Mouse (Mus musculus): ENCODE measurements at regions not wholly inside any gene's neighbourhood (a gene's known extent, or its start where the extent isn't known, plus 50 kb on each side); places are given as distances from the start of the nearest gene placed in this dataset.

- Histone ChIP-seq H3K4me3 (no peak overlapping the region), H3K27ac (replicated peaks) (0 out of 2 replicates have a peak overlapping the region, but pooled peaks have one; percentile 48)
- WGBS = 45% methylated on average over 15 of the region's 15 CpGs
These were observed 112.3 kb upstream of the Snx19 start for GRCm38 (mm10) chr9:30314355-30315171.

GRCm38 (mm10) chr9:30315172-30315644, 111.7 kb upstream of the Snx19 start:
- no peaks in the 10 kb centered on the region for H3K36me3 ChIP-seq
- H3K9me3 ChIP-seq = no peaks in the 10 kb centered on the region
- H3K4me3 ChIP-seq = no peak overlapping the region
- H3K4me2 ChIP-seq (replicated peaks) = no peak overlapping the region
- H3K4me1 ChIP-seq = peaks cover 12% of the 10 kb centered on the region
- no peak overlapping the region for H3K9ac ChIP-seq (replicated peaks)
- ATAC-seq (replicated peaks) = no peak; the same call in 1 of the 2 replicates
- no peaks in the 10 kb centered on the region for H3K27me3 ChIP-seq
- 0 out of 2 replicates have a peak overlapping the region, but pooled peaks have one; percentile 48 for H3K27ac ChIP-seq (replicated peaks)
- WGBS = 38% methylated on average over 6 of the region's 6 CpGs

More at GRCm38 (mm10) chr9:30314355-30315171, 112.3 kb upstream of the Snx19 start:
- H3K4me1 ChIP-seq = peaks cover 12% of the 10 kb centered on the region
- peak; percentile 74 for ATAC-seq (replicated peaks)
- H3K36me3 ChIP-seq = no peaks in the 10 kb centered on the region
- H3K27me3 ChIP-seq = no peaks in the 10 kb centered on the region
- H3K9me3 ChIP-seq = no peaks in the 10 kb centered on the region
- H3K9ac ChIP-seq (replicated peaks) = no peak overlapping the region
- no peak overlapping the region for H3K4me2 ChIP-seq (replicated peaks)

DNA sequence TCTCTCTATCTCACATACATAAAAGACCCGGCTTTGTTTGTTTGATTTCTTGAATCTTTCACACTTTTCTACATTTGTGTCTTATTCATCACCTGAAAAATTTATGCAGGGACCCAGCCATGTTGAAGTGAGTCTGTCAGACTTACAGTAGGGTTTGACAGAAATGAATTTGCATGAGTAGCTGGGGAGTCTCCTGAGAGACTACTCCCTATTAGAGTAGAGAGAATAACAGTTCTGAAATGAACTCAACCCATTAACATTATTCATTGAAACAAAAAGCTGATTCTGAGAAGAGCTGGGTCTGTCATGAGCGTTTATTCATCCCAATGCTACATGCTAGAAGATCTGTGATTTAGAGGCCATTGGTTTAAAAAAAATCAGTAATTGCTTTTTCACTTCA, 82.0 kb upstream of the Snx19 start:
- 76% methylated on average over 2 of the region's 2 CpGs for WGBS
- H3K27ac ChIP-seq (replicated peaks) = no peak overlapping the region
- H3K4me2 ChIP-seq (replicated peaks) = no peak overlapping the region
- no peaks in the 10 kb centered on the region for H3K4me1 ChIP-seq
- H3K4me3 ChIP-seq = no peak overlapping the region
- no peaks in the 10 kb centered on the region for H3K36me3 ChIP-seq
- no peaks in the 10 kb centered on the region for H3K9me3 ChIP-seq
- no peaks in the 10 kb centered on the region for H3K27me3 ChIP-seq
- no peak overlapping the region for H3K9ac ChIP-seq (replicated peaks)
- 0 out of 2 replicates have a peak, but pooled peaks have one; percentile 19 for ATAC-seq (replicated peaks)

DNA sequence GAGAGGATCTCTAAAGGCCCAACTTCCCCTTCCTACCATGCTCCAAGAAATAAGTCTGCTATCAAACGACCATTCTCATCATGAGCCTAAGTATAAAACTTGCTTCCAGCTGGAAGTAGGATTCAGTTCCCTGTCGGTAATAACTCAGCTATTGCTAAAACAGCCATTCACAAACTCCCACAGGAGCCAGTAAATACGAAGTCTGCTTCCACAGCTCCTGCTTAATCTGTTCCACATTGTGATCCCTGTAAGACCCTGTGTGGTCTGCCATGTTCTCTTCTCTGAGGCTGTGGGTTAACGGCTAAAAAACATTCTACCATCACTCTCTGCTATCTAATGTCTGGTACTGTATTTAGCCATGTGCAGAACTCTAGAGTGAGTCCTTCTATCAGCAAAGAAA, 72.9 kb upstream of the Snx19 start:
- Histone ChIP-seq H3K4me1 (no peaks in the 10 kb centered on the region), H3K36me3 (no peaks in the 10 kb centered on the region), H3K4me2 (replicated peaks) (no peak overlapping the region), H3K27ac (replicated peaks) (no peak overlapping the region), H3K9me3 (no peaks in the 10 kb centered on the region), H3K4me3 (no peak overlapping the region), H3K27me3 (no peaks in the 10 kb centered on the region), H3K9ac (replicated peaks) (no peak overlapping the region)
- 84% methylated on average over 4 of the region's 4 CpGs for WGBS
- ATAC-seq (replicated peaks) = no peak

DNA sequence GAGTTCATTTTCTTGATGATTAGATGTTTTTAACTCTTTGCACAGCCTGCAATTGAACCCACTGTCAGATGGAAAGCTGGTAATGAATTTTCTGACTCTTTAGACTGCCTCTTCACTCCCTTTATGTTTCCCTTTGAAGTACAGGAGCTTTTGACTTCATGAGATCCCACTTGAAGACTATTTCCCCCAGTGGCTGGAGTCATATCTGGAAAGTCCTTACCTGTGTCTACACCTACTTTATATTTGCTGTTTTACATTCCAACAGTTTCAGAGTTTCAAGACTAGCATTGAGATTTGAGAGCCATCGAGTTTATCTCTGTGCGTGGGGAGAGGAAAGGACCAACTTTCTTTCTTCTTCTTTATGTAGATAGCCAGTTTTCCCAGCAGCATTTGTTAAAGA, 71.3 kb upstream of the Snx19 start:
- Histone ChIP-seq H3K9ac (replicated peaks) (no peak overlapping the region), H3K4me1 (no peaks in the 10 kb centered on the region), H3K9me3 (no peaks in the 10 kb centered on the region), H3K4me3 (no peak overlapping the region), H3K27me3 (no peaks in the 10 kb centered on the region), H3K36me3 (no peaks in the 10 kb centered on the region), H3K4me2 (replicated peaks) (no peak overlapping the region), H3K27ac (replicated peaks) (no peak overlapping the region)
- 91% methylated on average over 2 of the region's 2 CpGs for WGBS
- ATAC-seq (replicated peaks) = no peak

DNA sequence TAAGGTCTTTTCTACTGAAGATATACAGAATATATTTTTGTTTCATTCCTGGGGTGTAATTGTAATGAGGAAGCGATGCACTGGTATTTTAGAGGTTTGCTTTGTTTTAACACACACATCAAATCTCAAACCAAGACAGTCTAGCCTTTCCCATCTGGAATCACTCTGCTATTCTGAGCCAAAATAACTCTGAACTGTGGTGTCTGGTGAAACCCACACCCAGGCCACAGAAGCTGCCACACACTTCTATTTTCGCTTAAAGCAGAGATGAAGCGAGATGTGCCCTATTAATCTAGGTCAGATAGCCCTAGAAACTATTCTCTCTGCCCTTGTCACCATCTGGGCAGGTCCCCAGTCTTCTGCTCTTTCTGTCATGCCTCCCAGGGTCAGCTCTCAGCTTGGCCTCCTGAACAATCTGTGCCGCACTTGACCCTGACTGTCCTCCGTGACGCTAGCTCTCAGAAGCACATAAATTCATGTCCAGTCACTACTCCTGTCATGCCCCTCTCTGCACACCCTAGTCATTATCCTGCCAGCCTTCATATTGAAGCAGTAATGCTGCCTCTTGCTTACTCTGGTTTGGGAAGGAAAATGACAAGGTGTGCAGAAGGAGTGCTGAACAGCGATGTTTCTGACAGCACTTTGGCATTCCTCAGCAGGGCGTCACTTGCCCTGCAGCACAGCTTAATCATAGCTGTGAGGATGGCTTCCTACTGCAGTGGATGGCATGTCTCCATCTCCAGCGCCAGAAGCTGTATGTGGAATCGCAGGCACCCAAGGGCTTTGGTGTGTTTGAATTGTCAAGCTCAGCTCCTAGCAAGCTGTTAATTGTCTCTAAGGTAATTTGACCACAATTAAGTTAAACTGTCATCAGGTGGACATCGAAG, 57.1 kb upstream of the Snx19 start:
- Histone ChIP-seq H3K9ac (replicated peaks) (no peak overlapping the region), H3K27me3 (no peaks in the 10 kb centered on the region), H3K4me1 (no peaks in the 10 kb centered on the region), H3K4me3 (no peak overlapping the region), H3K36me3 (no peaks in the 10 kb centered on the region), H3K27ac (replicated peaks) (no peak overlapping the region), H3K4me2 (replicated peaks) (no peak overlapping the region), H3K9me3 (no peaks in the 10 kb centered on the region)
- WGBS = 75% methylated on average over 11 of the region's 11 CpGs
- ATAC-seq (replicated peaks) = no peak

GRCm38 (mm10) chr9:30370789-30371188, 56.1 kb upstream of the Snx19 start:
- no peak overlapping the region for H3K4me2 ChIP-seq (replicated peaks)
- H3K9ac ChIP-seq (replicated peaks) = no peak overlapping the region
- H3K27me3 ChIP-seq = no peaks in the 10 kb centered on the region
- H3K9me3 ChIP-seq = no peaks in the 10 kb centered on the region
- ATAC-seq (replicated peaks) = no peak
- WGBS = 70% methylated on average over 2 of the region's 2 CpGs
- H3K4me1 ChIP-seq = no peaks in the 10 kb centered on the region
- no peaks in the 10 kb centered on the region for H3K36me3 ChIP-seq
- no peak overlapping the region for H3K27ac ChIP-seq (replicated peaks)
- H3K4me3 ChIP-seq = no peak overlapping the region

GRCm38 (mm10) chr9:30376908-30377307, 50.0 kb upstream of the Snx19 start:
- H3K4me3 ChIP-seq = no peak overlapping the region

More at GRCm38 (mm10) chr9:30376908-30377307, 50.0 kb upstream of the Snx19 start:
- Histone ChIP-seq H3K9ac (replicated peaks) (no peak overlapping the region), H3K4me1 (peaks cover 11% of the 10 kb centered on the region), H3K9me3 (no peaks in the 10 kb centered on the region), H3K4me2 (replicated peaks) (no peak overlapping the region), H3K36me3 (no peaks in the 10 kb centered on the region), H3K27me3 (no peaks in the 10 kb centered on the region), H3K27ac (replicated peaks) (no peak overlapping the region)
- 48% methylated on average over 3 of the region's 3 CpGs for WGBS
- ATAC-seq (replicated peaks) = no peak

Measured in forebrain, embryonic 15.5 days (tissue).